In the genomic region with DNA sequence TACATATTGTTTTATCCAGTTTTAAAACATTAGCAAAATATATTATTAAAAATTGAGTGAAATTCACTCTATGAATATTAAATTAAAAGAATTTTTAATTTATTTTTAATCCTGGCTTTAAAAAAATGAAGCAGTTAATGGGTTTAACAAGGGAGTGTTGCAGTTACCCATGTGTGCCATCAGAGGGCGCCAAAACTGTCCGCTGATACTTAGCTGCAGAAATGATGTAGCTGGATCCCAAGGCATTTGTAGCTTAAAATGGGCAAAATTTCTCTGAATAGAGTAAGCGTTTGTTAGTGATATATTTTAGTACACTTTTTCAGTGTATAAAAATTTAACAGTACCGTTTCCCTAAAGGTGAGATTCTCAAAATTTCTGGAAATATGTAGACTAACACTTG, we compare ENCODE assay signal across 10 mouse cellular contexts. TPM values are rescaled to one million over a fixed set of nuclear protein-coding genes. Genes with fewer than 3 reads are reported as not detected.
A peak's percentile ranks its signal among the peaks of the same experiment; 100 is the strongest.
DNase-seq lines count a peak whose midpoint lies in the region; ATAC-seq and TF ChIP-seq lines count a peak whose summit lies in the region.
"Had no signal": no experiment of that assay in that cellular context is flagged by ENCODE, and none has a peak within 500 bp of the region (broad histone marks: within the 10 kb centered on the region; RNA-seq: fewer than 3 reads in every experiment).

No protein-coding gene starts in this region.

- no peak for TF ChIP-seq EP300 in CH12.LX (IDR thresholded peaks at IDR 0.05; ENCODE audit: low read length)

- no peak for TF ChIP-seq POLR2A in CH12.LX (IDR thresholded peaks at IDR 0.05; ENCODE audit: low read depth, low read length)
- TF ChIP-seq POLR2A in bone marrow, adult 2 months (IDR thresholded peaks at IDR 0.05; ENCODE audit: borderline replicate concordance, control insufficient read depth, low read depth, low read length), result no peak
- no peak for TF ChIP-seq POLR2A in embryonic fibroblast, embryonic 13.5 days (IDR thresholded peaks at IDR 0.05; ENCODE audit: low read depth, low read length)

- H3K4me2 ChIP-seq in heart, embryonic 12.5 days, result no peak overlapping the region
- no peak overlapping the region for H3K4me2 ChIP-seq in CH12.LX (ENCODE audit: insufficient read depth, low read depth, poor library complexity, severe bottlenecking)

- H3K9ac ChIP-seq in heart, embryonic 12.5 days, result no peak overlapping the region
- no peak overlapping the region for H3K9ac ChIP-seq in CH12.LX (ENCODE audit: insufficient read depth, low read depth)

- no peak for ATAC-seq in heart, embryonic 12.5 days (ENCODE audit: insufficient number of reproducible peaks, low FRiP score)
- ATAC-seq in megakaryocyte progenitor cell, adult 5-6 weeks (replicated peaks; ENCODE audit: poor library complexity), result peak; percentile 74

- intact Hi-C loops in heart, postnatal 10 days (cut with DNase I), result loop anchor here (2.0 to 10.0 kb wide), 3 partner anchors 55 to 638 kb away; no protein-coding TSS in a partner anchor

- no peaks in the 10 kb centered on the region for H3K79me2 ChIP-seq in CH12.LX (replicated peaks; ENCODE audit: control insufficient read depth, extremely low read depth, insufficient read depth, poor library complexity, severe bottlenecking)

- TF ChIP-seq RAD21 in CH12.LX (IDR thresholded peaks at IDR 0.05; ENCODE audit: low read depth, low read length), result peak; percentile 48

- no peaks in the 10 kb centered on the region for H3K36me3 ChIP-seq in heart, embryonic 12.5 days
- no peaks in the 10 kb centered on the region for H3K36me3 ChIP-seq in CH12.LX (replicated peaks in 1 of 2; ENCODE audit: control insufficient read depth in 1 of 2, insufficient read depth in 1 of 2, low read length in 1 of 2)

- dilution Hi-C loops in CH12.LX (cut with MboI; ENCODE audit: extremely low pct_ligation_motif_present, extremely low pct_unique_long_range_greater_than_20kb, low sequenced_read_pairs), result no loop called here

- no peak overlapping the region for H3K4me3 ChIP-seq in heart, embryonic 12.5 days
- no peak overlapping the region for H3K4me3 ChIP-seq in CH12.LX (replicated peaks in 1 of 3; ENCODE audit: low read depth in 2 of 3, low read length in 2 of 3, poor library complexity in 1 of 3)
- H3K4me3 ChIP-seq in bone marrow, adult 2 months (replicated peaks; ENCODE audit: control insufficient read depth, low read depth, low read length), result no peak overlapping the region
- no peak overlapping the region for H3K4me3 ChIP-seq in embryonic fibroblast, embryonic 13.5 days (ENCODE audit: insufficient read depth, low read length)
- H3K4me3 ChIP-seq in layer of hippocampus, adult 2 months, result no peak overlapping the region
- H3K4me3 ChIP-seq: erythroblast, embryonic 14.5 days; myocyte had no signal

- no peaks in the 10 kb centered on the region for H3K27me3 ChIP-seq in heart, embryonic 12.5 days (replicated peaks)
- no peaks in the 10 kb centered on the region for H3K27me3 ChIP-seq in CH12.LX (replicated peaks)

- H3K4me1 ChIP-seq in heart, embryonic 12.5 days (replicated peaks), result no peaks in the 10 kb centered on the region
- H3K4me1 ChIP-seq in CH12.LX (ENCODE audit: control insufficient read depth in 1 of 2, insufficient read depth in 2 of 2), result no peaks in the 10 kb centered on the region
- H3K4me1 ChIP-seq in bone marrow, adult 2 months (ENCODE audit: control insufficient read depth, insufficient read depth, low read length), result no peaks in the 10 kb centered on the region
- no peaks in the 10 kb centered on the region for H3K4me1 ChIP-seq in embryonic fibroblast, embryonic 13.5 days (ENCODE audit: control insufficient read depth, insufficient read depth, low read length)

- peak; percentile 57 to 79 for DNase-seq in heart, postnatal 10 days
- DNase-seq in CH12.LX (ENCODE audit: extremely low read depth), result peak; percentile 65
- peak; percentile 47 to 63 for DNase-seq in layer of hippocampus, adult 2 months (ENCODE audit: low spot score in 2 of 2)
- DNase-seq in thymus, postnatal 4 days, result peak; percentile 76

- 9% methylated on average over 4 of the region's 4 CpGs for WGBS in heart, embryonic 12.5 days
- WGBS in bone marrow, adult 2 months, result 6% methylated on average over 4 of the region's 4 CpGs

- no peaks in the 10 kb centered on the region for H3K9me3 ChIP-seq in heart, embryonic 12.5 days (replicated peaks)
- H3K9me3 ChIP-seq in CH12.LX (replicated peaks; ENCODE audit: low read length), result no peaks in the 10 kb centered on the region

- TF ChIP-seq CTCF in CH12.LX (conservative IDR thresholded peaks at IDR 0.05 in 1 of 2, IDR thresholded peaks at IDR 0.05 in 1 of 2; ENCODE audit: low read depth in 2 of 2, low read length in 2 of 2), result peak; percentile 74 to 75; a peak in 3 of 4 replicates
- TF ChIP-seq CTCF in bone marrow, adult 2 months (IDR thresholded peaks at IDR 0.05; ENCODE audit: control insufficient read depth, insufficient read depth, low read length), result peak; percentile 63
- peak; percentile 69; the same call in 1 of the 2 replicates for TF ChIP-seq CTCF in embryonic fibroblast, embryonic 13.5 days (IDR thresholded peaks at IDR 0.05; ENCODE audit: borderline replicate concordance, insufficient read depth, low read length)
- TF ChIP-seq CTCF in layer of hippocampus, adult 2 months (conservative IDR thresholded peaks at IDR 0.05), result peak; percentile 97

- no peak overlapping the region for H3K27ac ChIP-seq in heart, embryonic 12.5 days (ENCODE audit: poor library complexity, severe bottlenecking)
- no peak overlapping the region for H3K27ac ChIP-seq in CH12.LX (ENCODE audit: insufficient read depth, low read depth)
- H3K27ac ChIP-seq in bone marrow, adult 2 months (ENCODE audit: control insufficient read depth, insufficient read depth, low read depth, low read length, poor library complexity), result no peak overlapping the region
- no peak overlapping the region for H3K27ac ChIP-seq in embryonic fibroblast, embryonic 13.5 days (ENCODE audit: insufficient read depth, low read length)
- peak overlapping the region; percentile 65 for H3K27ac ChIP-seq in layer of hippocampus, adult 2 months

- in situ Hi-C loops in CH12.LX (cut with MboI; ENCODE audit: low pct_ligation_motif_present, low pct_unique_long_range_greater_than_20kb, low sequenced_read_pairs), result no loop called here

TF ChIP-seq in CH12.LX, 34 proteins besides CTCF, POLR2A, EP300 and RAD21:
- TF ChIP-seq UBTF (IDR thresholded peaks at IDR 0.05; ENCODE audit: low read depth, low read length) (no peak), JUN (IDR thresholded peaks at IDR 0.05; ENCODE audit: insufficient read depth, low read depth, low read length) (no peak), SIN3A (IDR thresholded peaks at IDR 0.05; ENCODE audit: low read length) (no peak), ZKSCAN1 (IDR thresholded peaks at IDR 0.05; ENCODE audit: borderline replicate concordance, low read depth, low read length) (no peak), MEF2A (IDR thresholded peaks at IDR 0.05; ENCODE audit: borderline replicate concordance, low read depth, low read length) (no peak), ZNF384 (IDR thresholded peaks at IDR 0.05; ENCODE audit: low read depth, low read length) (peak; percentile 38; the same call in 1 of the 2 replicates), SMC3 (IDR thresholded peaks at IDR 0.05; ENCODE audit: low read depth, low read length) (peak; percentile 66)

RNA-seq across cellular contexts. Expression of a gene that starts 37.5 kb away (rescaled TPM):
- 10 to 100 TPM; 42.7 to 50.4 TPM for total RNA-seq in heart, postnatal 10 days (2021)
- polyA plus RNA-seq in heart, embryonic 12.5 days (2016; fragmentation: Nextera tagmentation; extraction: Ambion mirVana), result 60.1 and 62.0 TPM in 2 replicates
- total RNA-seq in CH12.LX (2012; rRNA removed), result 16.6 and 20.0 TPM in 2 replicates
- total RNA-seq in CH12.LX (2014; rRNA removed), result 39.9 and 48.5 TPM in 2 replicates
- polyA plus RNA-seq in CH12.LX (2012; ENCODE audit: insufficient read length, low read depth), result 25.0 and 28.8 TPM in 2 replicates
- polyA plus RNA-seq in bone marrow, adult 2 months (2011; ENCODE audit: insufficient read depth, insufficient read length, low replicate concordance, missing spikeins), result 80.2 and 107 TPM in 2 replicates
- polyA plus RNA-seq in embryonic fibroblast, embryonic 13.5 days (2011; ENCODE audit: insufficient read length, low read depth, missing spikeins), result 60.0 and 87.5 TPM in 2 replicates
- total RNA-seq in layer of hippocampus, adult 2 months (2021), result 10 to 100 TPM; 19.8 to 23.8 TPM
- 26.8 and 27.9 TPM in 2 replicates for total RNA-seq in megakaryocyte progenitor cell, adult 5-6 weeks (2015)
- total RNA-seq in megakaryocyte progenitor cell, adult 5-6 weeks (2017), result 29.7 and 67.5 TPM in 2 replicates
